Mouse (Mus musculus): ENCODE measurements at regions not wholly inside any gene's neighbourhood (a gene's known extent, or its start where the extent isn't known, plus 50 kb on each side); places are given as distances from the start of the nearest gene placed in this dataset.

DNA sequence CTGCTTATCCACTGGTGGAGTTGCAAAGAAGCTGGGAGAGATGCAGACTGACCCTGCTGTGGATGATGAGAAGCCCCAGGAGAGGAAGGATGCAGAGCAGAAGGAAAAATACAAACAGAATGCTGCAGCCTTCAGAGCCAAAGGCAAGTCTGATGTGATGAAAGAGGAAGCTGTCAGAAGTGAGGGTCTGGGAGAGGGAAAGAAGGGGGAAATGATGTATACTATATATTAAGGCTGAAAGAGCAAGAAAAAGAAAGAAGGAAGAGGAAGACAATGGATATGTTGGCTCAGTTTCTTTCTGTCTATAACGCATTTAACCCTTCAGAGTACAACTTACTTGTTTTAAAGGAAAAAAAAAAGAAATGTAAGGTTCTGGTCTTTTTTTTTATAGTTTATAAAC, 225.4 kb downstream of the Gm5447 start:
- ChIA-PET POLR2A (interaction anchor here in 1 of 4 experiments (1.2 kb wide), 1 partner anchor 9 kb away, joined by 4 read pairs; no protein-coding TSS in a partner anchor), CTCF (interaction anchor here in 1 of 4 experiments (0.7 kb wide), 1 partner anchor 480 kb away, joined by 4 read pairs; no protein-coding TSS in a partner anchor)

DNA sequence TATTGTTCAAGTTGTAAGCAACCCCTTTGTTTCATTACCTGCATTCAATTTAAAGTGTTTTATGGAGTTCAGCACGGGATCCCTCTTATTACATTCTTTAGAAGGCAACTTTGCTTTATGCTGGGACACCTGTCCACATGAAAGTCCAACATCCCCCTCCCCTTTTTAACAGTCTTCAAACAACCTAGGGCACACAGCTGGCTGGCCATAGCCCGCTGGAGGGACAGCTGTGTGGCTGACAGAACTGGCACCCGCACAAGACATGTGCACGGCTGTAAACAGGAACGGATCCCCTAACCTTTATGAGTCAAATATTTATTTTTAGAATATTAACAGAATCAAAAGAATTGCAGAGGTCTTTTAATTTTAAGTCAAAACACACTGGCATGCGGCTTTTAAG, 230.1 kb downstream of the Gm5447 start:
- ChIA-PET POLR2A (interaction anchor here in 1 of 4 experiments (0.7 to 1.1 kb wide), 2 partner anchors 12 to 357 kb away, joined by 4 to 5 read pairs; no protein-coding TSS in a partner anchor), CTCF (no interaction called here)

DNA sequence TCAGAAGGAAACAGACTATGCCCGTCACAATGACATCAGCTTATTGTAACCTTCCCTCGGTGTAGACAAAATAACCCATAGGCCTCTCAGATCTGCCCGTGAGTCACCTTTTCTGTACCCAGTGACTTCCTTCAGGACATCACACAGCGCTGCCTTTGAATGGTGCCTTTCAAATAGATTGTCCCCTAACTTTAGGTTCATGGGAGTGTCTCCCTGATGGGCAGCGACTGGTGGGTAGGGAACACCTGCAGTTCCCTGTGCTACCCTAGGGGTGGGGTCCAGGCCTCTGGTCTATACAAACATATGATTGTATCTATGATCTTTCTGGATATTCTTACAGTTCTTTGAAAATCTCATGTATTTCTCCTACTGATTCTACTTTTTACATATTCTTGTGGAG, 232.4 kb downstream of the Gm5447 start:
- ChIA-PET POLR2A (interaction anchor here in 1 of 4 experiments (1.3 kb wide), 1 partner anchor 125 kb away, joined by 3 read pairs; no protein-coding TSS in a partner anchor), CTCF (no interaction called here)

DNA sequence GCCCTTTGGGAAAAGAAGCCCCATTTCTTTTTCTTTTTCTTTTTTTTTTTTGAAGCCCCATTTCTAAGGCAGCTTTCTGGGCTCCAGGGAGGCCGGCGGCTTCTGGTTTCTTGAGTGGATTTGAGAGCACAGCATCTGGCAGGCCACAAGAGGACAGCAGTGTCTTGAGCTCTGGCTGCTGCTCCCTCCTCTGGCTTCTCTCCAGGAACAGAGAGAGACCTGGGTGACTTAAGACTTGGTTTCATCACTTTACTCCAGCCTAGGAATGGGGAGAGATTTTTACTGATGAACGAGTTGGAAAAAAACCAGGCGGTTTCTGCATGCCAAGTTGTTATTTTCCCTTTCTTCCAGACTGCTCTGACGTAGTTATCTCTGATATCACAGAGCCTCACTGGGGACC, 233.7 kb downstream of the Gm5447 start:
- CTCF ChIA-PET: interaction anchor here in 3 of 4 experiments (0.6 to 1.0 kb wide), 4 partner anchors 157 to 847 kb away, joined by 3 to 4 read pairs (median 3); no protein-coding TSS in a partner anchor

DNA sequence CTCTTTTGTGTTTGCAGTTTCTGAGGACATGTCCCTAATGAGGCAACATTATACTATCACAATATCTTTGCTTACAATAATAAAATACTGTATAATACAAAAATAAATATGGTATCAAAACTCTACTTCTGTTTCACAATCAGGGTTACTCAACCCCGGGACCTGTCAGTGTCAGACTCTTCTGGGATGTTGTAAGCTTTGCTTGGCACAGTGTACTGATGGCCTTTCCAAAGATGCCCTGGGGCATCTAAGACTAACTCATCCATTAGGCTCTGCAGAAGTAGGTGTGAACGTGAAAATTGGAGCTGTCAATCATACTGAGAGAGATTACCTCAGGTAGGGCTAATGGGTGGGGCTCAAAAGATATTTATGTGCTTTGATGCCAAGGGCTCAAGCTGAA, 249.0 kb downstream of the Gm5447 start:
- POLR2A ChIA-PET: no interaction called here
- CTCF ChIA-PET: no interaction called here

More for the DNA sequence above, 233.7 kb downstream of the Gm5447 start:
- POLR2A ChIA-PET: interaction anchor here in 1 of 4 experiments (1.3 kb wide), 1 partner anchor 123 kb away, joined by 3 read pairs; no protein-coding TSS in a partner anchor

DNA sequence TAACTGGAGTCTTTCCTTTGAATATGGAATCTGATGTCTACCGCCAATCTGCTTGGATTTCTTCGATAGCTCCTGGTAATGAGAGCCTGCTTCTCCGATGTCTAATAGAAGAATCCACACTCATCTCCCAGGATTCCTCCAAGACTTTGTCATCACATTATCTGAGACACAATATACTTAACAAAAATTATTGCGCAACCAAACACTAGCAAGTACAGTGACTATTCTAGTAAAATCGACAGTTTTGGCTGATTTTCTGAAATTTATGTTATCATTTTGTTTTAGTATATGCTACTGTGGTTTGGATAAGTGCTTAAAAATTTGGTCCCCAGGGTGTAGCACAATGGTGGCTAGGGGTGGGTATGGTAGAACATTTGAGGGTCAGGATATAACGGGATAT, 266.5 kb downstream of the Gm5447 start:
- POLR2A ChIA-PET: no interaction called here
- CTCF ChIA-PET: no interaction called here

DNA sequence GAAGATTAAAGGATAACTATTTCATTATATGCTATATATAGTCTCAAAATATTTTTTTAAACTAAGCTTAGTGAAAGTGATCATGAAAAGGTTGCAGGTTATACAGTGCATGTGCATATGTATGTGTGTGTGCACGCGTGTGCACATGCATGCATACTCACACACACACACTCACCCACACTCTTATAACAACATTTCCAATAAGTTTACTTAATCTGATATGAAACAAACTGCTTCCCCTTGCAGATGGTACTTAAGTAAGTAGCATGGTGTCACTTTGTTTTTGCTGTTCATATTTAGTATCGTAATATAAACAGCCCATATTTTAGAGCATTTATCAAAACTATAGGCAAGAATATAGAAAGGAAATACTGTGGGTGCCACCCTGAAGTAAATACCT, 275.0 kb downstream of the Gm5447 start:
- ChIA-PET CTCF (no interaction called here), POLR2A (no interaction called here)

DNA sequence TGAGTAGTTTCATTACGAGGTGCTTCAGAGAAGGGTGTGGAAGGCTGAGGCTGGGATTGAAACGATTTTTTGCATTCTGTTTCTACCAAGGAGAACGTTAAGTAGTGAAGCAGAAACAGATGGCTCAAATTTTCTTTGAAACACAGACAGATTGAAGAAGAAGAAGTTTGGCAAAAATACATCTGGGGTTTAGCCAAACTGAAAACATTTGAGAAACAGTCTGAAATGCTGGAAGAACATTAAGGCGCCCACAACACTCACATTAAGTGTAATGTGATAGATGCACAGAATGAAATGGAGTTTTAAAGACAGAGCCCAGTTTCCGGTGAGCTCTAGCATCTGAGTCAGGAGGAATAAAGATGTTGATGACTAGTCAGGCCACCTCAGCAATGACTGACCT, 275.5 kb downstream of the Gm5447 start:
- ChIA-PET POLR2A (no interaction called here), CTCF (no interaction called here)

DNA sequence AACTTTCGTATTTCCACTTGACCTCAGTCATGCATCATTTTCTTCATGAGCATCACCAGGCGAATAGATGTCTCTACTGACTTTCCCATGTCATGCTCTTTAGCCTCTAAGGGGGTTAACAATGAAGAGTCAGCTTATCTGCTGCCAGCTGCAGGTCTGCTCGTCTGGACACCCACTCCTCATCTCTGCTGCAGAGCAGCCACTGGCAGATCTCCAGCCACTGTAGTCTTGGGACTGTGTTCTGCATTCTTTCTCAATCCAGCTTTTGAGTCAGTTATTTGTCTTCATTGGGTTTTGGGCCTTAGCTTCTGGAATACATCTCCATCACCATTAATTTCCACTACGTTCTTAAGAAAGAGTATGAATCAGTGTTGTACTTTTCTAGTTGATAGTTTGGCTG, 280.0 kb downstream of the Gm5447 start:
- ChIA-PET CTCF (no interaction called here), POLR2A (no interaction called here)

DNA sequence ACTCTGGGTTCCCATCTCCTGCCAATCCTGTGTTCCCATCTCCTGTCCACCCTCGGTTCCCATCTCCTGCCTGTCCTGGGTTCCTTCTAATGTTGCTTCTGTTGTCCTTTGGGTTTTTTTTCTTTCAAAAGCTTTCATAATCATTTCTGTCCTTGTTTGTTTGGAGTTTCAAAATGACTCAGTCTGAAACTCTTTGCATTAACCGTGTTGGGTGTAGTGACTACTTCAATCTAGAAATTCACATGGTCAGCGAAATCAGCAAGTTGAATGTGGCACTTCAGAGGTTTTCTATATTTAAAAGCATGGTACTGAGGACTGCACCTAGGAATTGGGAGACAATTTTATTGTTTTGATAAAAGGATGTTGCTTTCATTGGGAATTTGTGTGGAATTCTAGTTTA, 280.7 kb downstream of the Gm5447 start:
- POLR2A ChIA-PET: no interaction called here
- CTCF ChIA-PET: no interaction called here

DNA sequence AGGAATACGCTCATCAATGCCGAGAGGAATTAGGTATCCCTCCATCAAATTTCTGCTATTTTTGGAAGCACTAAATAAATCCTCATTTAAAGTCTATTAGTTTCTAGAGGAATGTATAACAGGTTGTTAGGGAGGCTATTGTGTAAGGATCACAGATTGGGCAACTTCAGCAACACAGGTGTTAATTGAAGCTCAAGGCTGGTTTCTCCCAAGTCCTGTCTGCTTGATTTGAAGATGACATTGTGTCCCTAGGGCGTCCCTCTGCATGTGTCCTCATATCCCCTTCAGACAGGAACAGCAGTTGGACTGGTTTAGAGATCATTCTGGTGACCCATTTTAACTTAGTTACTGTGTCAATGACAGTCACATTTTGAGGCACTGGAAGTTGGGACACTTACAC, 281.5 kb downstream of the Gm5447 start:
- POLR2A ChIA-PET: no interaction called here

DNA sequence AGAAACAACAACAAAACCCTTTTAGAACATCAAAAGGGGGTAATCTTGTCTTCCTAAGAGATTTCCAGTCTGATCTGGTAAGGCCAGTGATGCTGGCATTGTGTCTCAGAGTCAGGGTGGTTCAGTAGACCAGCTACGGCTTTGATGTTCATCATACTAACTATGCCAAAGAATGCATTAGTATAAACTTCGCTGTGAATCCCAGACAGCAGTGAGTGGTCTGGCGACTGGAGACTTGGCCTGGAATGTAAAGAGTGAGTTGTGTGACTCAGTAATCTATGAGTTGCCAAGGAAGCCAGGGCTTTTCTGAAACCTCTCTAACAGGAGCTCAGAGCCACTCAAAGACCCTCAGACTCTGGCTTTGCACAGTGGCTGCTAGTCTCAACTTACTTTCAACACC, 288.1 kb upstream of the Foxq1 start:
- ChIA-PET CTCF (no interaction called here), POLR2A (no interaction called here)

More for the DNA sequence above, 281.5 kb downstream of the Gm5447 start:
- CTCF ChIA-PET: no interaction called here

DNA sequence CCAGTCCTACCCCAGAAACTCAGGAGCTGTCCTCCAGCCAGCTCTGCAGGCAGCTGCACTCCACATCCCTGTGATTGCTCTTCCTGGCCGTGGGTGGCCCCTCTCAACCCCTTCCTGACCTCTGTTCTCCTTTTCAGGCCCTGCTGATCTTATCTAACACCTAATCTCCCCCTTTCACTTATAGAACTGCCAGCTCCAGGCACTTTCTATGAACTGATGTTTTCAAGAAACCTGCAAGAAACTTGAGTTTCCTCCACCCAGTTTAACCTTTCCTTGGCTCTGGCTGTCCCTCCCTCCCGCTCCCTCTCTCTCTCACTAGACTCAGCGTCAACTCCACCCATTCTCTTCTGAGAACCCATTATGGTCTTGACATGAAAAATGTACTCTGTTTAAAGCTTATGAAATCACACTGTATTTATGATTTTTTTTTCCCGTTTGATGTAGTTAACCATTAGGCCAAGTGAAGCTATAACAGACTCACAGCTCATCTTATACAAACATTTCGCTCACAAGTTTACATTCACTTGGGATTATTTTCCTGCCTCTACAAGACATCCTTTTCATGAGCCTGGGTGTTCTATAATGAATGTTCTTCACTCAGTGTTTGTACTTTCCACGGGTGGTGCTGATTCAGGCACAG, 279.8 kb upstream of the Foxq1 start:
- ChIA-PET POLR2A (interaction anchor here in 1 of 4 experiments (0.7 to 1.1 kb wide), 2 partner anchors 12 to 17 kb away, joined by 3 read pairs; no protein-coding TSS in a partner anchor), CTCF (no interaction called here)

DNA sequence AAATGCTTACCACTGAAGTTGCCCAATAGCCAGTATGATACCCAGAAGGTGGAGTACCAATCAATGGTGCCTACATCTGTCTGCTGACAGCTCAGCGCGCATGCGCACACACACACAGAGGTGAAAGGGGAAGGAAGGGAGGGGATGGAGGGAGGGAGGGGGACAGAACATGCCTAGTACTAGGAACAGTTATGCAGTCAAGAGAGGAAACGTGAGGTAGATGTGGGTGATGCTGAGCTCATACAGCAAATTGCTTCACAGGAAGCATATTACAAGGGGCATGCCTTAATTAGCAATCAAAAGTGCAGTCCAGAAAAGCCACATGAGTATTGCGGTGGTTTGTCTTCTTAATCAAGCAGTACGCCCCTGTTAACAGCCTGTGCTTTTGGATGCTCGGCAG, 265.3 kb upstream of the Foxq1 start:
- ChIA-PET CTCF (no interaction called here), POLR2A (interaction anchor here in 1 of 4 experiments (0.6 kb wide), 1 partner anchor 214 kb away, joined by 3 read pairs; no protein-coding TSS in a partner anchor)

DNA sequence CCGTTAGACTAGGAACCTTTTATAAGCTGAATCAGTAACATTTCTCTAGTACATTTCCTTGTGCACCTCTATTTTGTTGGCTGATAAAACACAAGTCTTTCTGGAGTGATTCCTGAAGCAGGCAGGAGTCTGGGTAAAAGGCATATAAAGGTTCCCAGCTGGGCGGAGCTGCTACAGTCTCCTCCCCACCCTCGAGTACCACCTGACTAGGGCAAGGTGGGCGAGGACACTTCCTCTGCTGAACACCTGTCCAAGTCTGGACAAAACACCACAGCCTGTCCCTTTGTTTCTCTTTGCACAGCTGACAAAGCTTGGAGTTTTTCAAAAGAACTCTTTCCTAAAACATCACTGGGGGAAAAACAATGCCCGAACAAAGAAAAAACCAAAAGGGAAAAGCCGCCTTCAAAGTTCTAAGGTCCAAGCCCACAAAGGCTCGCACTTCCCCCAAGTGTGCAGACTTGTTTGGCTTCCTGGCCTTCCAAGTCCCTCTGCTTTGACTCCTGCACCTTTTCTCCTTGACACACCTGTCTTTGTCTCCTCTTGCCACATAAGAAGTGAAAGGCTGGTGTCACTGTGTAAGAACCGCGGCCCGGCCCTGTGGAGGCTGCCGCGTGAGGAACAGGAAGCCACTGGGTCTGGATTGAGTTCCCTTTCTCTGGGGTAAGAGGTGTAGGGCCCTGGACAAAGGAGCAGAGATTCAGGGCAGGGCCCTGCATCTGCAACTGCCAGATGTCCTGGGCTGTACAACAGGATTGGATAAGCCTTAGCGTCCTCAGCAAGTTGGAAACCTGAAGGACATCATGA, 263.1 kb upstream of the Foxq1 start:
- CTCF ChIA-PET: no interaction called here

DNA sequence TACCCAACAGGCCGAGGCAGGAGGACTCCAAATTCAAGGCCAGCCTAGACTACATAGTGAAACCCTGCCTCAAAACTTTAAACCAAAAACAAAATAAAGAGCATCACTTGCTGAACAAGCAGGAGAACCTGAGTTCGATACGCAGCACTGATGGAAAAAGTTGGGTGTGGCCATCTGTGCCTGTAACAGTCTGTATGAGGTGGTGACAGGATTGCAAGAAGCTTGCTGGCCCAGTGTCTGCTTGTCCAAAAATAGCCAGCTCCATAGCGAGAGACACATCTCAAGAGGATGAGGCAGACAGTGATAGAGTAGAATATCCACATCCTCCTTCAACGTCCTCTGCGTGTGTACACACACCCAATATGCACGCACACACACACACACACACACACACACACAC, 261.9 kb upstream of the Foxq1 start:
- ChIA-PET POLR2A (interaction anchor here in 2 of 4 experiments (0.6 to 2.4 kb wide), 3 partner anchors 37 to 636 kb away, joined by 5 to 7 read pairs (median 6); no protein-coding TSS in a partner anchor), CTCF (interaction anchor here in 1 of 4 experiments (0.6 kb wide), 1 partner anchor 282 kb away, joined by 3 read pairs; no protein-coding TSS in a partner anchor)

More for the DNA sequence above, 263.1 kb upstream of the Foxq1 start:
- POLR2A ChIA-PET: interaction anchor here in 3 of 4 experiments (0.7 to 2.4 kb wide), 9 partner anchors 10 to 265 kb away, joined by 3 to 10 read pairs (median 4); no protein-coding TSS in a partner anchor

DNA sequence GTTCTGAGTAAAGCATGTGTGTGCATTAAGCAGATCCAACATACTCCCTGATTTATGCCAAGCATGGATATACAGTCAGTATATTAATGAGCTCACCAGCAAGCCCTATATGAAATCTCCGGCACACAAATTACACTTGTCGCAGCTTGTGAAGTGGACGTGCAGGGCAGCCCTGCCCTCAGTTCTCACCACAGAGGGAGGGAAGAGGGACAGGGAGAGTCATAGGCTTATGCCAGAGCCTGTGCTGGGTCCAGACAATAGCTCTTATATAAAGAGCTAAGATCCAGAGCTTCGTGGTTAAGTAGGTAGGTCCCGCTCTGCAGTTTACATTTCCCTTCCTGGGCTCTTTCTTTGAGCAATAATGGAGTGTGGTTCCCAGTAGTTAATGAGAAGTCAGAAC, 252.7 kb upstream of the Foxq1 start:
- POLR2A ChIA-PET: no interaction called here
- CTCF ChIA-PET: interaction anchor here in 1 of 4 experiments (0.7 kb wide), 1 partner anchor 530 kb away, joined by 3 read pairs; no protein-coding TSS in a partner anchor

DNA sequence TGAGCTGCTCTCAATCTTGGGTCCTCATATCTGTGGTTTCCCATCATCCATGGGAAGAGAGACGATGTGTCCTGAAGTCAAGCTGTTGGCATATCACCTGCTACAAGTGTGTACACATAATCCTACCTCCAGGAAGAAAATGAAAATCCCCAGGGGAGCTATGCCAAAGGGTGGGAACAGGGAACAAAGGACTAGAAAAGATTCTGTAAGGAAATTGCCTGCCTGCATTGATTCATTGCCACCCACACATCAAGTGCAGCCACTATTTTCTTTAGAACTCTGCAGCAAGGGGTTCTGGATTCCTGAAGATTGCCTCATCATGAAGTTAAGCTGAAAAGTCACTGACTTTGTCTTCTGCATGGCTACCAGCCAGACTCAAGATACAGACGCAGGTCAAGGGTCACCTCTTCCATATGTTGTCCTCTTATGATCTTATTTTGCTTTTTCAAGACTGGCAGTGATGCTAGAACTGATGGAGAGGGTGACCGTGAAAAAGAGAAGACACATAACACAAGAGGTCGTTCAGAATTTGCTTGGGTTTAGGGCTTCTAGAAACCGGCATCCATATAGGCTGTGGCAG, 251.6 kb upstream of the Foxq1 start:
- ChIA-PET POLR2A (interaction anchor here in 1 of 4 experiments (0.7 kb wide), 1 partner anchor 12 kb away, joined by 3 read pairs; no protein-coding TSS in a partner anchor), CTCF (no interaction called here)

DNA sequence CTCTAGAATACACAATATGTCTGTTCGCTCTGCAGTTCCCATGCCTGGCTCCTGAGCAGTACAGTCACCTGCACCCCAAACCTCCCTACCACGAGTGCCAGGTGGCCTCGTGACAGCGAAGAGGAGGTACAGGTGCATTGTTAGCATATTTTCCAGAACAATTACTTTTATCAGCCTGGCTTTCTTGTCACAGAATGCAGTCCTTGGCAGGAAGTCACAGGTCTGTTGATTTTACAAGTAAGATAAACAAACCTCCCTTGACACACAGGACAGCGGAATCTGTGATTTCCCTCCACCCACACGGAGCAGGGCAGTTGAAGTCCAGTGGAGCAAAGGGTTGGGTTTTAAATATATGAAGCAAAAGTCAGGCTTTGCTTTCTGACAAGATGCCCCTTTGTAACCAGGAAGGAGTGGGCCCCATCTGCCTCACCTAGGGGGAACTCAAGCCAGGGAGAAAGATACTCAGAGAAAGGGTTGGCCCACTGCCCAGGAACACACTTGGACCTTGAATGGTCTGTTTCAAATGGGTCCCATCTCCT, 246.8 kb upstream of the Foxq1 start:
- CTCF ChIA-PET: no interaction called here
- POLR2A ChIA-PET: interaction anchor here in 2 of 4 experiments (0.9 to 1.5 kb wide), 4 partner anchors 9 to 13 kb away, joined by 3 to 5 read pairs (median 3); no protein-coding TSS in a partner anchor

All from embryonic stem cell, embryonic (primary cell).